Mouse (Mus musculus) lung, postnatal 0 days (tissue): ENCODE measurements at regions not wholly inside any gene's neighbourhood (a gene's known extent, or its start where the extent isn't known, plus 50 kb on each side); places are given as distances from the start of the nearest gene placed in this dataset.

Experiments used
- CTCF ChIP-seq: IDR thresholded peaks from 2 replicates; pipeline ENCODE4 v1.5.1; 2016; ENCODE audit warnings: antibody characterized with exemption, mild to moderate bottlenecking
- EP300 ChIP-seq: IDR thresholded peaks from 2 replicates; pipeline ENCODE4 v1.6.1; 2016; ENCODE audit warnings: antibody characterized with exemption, mild to moderate bottlenecking, control low read depth

DNA sequence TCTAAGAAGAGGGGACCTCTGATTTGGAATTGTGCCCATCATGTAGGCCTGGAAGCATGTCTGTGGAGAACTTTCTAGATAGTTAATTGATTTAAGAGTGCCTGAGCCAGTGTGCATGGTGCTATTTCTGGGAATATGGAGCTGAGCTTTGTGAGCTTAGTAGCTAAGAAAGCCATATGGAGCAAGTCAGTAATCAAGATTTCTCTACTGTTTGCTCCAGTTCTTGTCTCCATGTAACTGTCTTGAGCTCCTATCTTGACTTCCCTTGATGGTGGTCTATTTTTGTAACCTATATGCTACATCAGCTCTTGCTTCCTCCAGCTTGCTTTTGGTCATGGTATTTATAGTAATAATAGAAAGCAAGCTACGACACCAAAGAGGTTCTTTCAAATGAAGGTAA is 1377.1 kb downstream of the Hace1 start:
- TF ChIP-seq CTCF (no peak), EP300 (no peak)
